Mouse (Mus musculus) olfactory bulb, adult 2 months (tissue): Measurements from ENCODE around the gene Gins3.

Experiments
- CTCF ChIP-seq: fragments of 200-500 bp; IDR thresholded peaks from 2 replicates; pipeline ENCODE4 v1.5.1; 2012; ENCODE audit warnings: low read depth, mild to moderate bottlenecking, low read length, moderate library complexity; ENCODE audit not compliant: insufficient read depth
- POLR2A ChIP-seq: fragments of 200-500 bp; IDR thresholded peaks from 2 replicates; pipeline ENCODE4 v1.6.1; 2012; ENCODE audit warnings: mild to moderate bottlenecking, low read depth, low read length, moderate library complexity; ENCODE audit not compliant: insufficient read depth

- TF ChIP-seq CTCF (no peak), POLR2A (no peak)
Measured at GRCm38 (mm10) chr8:95668163-95668958, 35.1 kb downstream of the Gins3 start.
